Mouse (Mus musculus) layer of hippocampus, postnatal 36 days (tissue): ENCODE data around the gene Gm16867. TPM values are rescaled to one million over a fixed set of nuclear protein-coding genes. Genes with fewer than 3 reads are reported as not detected.
"Not testable (repeated sequence)": the region's sequence is repeated elsewhere in the genome, so short reads cannot be mapped to it uniquely, and the experiment has no call there.

Experiments used
- DNase-seq, 2 experiments: peaks; one replicate each; pipeline ENCODE4 v3.0.0; 2022
- total RNA-seq, 2 experiments: library from RNA; stranded (reverse); gene quantifications; 2 replicates each; pipeline ENCODE4 v1.2.3; 2021

Gene Gm16867
- 1 to 10 TPM; 4.3 to 5.1 TPM for total RNA-seq

- DNase-seq = not testable (repeated sequence)
Measured at GRCm38 (mm10) chr14:69503174-69503573, at the start of gene Gm16867. TSS of gene Gm16867 (minus strand) at chr14:69503362.

DNA sequence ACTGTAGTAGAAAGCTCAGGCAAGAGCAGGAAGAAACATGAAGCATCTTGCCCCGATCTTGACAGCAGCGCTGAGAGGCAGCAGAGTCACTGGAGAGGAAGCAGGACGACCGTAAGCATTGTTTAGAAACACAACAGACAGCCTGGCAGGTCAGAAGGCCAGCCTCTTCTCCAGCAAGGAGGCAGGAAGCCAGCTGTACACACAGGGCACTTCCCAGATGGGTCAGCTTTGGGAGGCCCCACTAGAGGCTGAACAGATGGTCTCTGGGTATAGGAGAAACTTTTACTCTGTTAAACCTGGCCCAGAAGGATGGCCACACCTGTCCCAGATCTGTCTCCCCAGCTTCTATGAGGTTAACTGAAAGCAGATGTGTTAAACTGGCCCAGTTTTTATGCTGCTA is 44.1 kb upstream of the Gm16867 start:
- DNase-seq = not testable (repeated sequence)

- not testable (repeated sequence) for DNase-seq
Measured at GRCm38 (mm10) chr14:69545052-69545451, 41.9 kb upstream of the Gm16867 start.

DNA sequence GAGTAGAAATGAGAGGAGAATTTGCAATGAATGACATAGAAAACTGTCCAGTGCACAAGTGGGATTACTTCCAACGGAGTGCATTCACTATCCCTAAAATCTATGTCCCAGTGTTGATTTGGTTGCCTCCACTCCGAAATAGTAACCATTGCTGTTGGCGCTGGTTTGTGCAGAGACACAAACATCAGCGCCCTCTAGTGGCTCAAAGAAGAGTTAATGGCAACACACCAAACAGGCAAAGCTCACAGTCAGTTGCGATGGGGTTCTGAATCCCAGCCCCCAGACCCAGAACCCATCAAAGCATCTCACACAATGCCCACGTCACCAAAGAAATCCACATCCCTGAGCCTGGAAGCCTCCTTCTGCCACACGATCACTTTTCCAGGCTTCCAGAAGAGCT is 40.9 kb upstream of the Gm16867 start:
- not testable (repeated sequence) for DNase-seq

- DNase-seq = not testable (repeated sequence)
Measured at GRCm38 (mm10) chr14:69542695-69543094, 39.5 kb upstream of the Gm16867 start.

GRCm38 (mm10) chr14:69540113-69540512 is 37.0 kb upstream of the Gm16867 start:
- DNase-seq = not testable (repeated sequence)

DNA sequence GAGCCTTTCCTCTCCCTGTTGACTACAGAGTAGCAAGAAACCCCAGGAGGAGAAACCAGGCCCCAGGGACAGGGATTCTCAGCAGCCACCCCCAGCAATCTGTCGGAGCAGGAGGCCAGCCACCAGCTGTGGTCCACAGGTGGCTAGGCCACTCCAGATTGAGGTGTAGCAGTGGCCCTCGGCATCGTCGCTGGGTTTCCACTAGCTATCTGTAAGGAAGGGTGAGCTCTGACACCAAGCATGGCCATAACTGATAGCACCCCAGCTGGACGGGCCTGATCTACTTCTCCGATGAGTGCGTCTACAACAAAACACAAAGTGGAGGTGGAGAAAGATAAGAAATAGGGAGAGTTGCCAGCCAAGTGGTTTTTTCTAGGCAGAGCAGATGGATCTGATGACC is 33.4 kb upstream of the Gm16867 start:
- DNase-seq = not testable (repeated sequence)

DNA sequence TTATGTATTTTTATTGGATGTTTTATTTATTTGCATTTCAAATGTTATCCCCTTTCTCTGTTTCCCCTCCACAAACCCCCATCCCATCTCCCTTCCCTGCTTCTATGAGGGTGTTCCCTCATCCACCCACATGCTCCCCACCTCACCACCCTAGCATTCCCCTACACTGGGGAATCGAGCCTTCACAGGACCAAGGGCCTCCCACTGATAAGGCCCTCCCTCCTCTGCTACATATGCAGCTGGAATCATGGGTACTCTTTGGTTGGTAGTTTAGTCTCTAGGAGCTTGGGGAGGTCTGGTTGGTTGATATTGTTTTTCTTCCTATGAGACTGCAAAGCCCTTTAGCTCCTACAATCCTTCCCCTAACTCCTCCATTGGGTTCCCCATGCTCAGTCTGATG is 23.0 kb upstream of the Gm16867 start:
- not testable (repeated sequence) for DNase-seq

GRCm38 (mm10) chr14:69523001-69523400 is 19.8 kb upstream of the Gm16867 start:
- DNase-seq = not testable (repeated sequence)

DNA sequence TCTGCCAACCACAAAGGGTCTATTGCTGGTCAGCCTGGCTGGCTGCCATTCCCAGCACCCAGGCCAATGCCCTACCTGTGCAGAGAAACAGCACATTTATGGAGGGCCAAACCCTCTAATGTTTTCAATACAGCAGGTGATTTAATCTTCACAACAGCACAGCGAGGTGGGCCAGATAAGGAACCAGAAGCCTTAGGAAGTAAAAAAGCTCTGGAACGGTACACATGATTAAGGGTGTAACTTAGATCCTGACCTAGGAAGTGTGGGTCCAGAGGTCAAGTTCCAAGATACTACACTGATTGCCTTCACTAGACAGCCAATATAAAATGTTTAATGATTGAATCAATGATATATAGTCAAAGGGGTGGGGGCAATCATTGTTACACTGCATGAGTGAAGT is 17.6 kb upstream of the Gm16867 start:
- not testable (repeated sequence) for DNase-seq

GRCm38 (mm10) chr14:69512449-69512848 is 9.3 kb upstream of the Gm16867 start, which contains the start of gene Gm27179:
TSS of gene Gm27179 (minus strand) at chr14:69512549.
- DNase-seq = not testable (repeated sequence)

DNA sequence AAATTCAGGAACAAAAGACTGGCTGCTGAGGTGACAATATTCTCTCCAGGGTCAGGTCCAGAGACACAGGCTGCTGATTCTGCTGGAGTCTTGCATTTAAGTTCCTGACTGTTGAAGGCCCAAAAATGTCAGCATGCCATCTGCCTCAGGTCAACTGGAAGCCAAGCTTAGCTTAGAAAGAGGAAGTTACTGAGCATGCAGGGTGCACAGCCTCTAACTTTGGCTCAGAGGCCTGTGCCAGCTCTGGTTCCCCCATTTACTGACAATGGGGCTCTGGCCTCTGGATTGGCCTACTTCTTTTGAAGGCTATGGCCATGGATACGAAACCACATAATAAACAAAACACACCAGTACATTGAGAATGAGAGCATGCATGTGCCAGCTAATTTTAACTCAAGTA is 3.8 kb upstream of the Gm16867 start:
- not testable (repeated sequence) for DNase-seq

- DNase-seq = not testable (repeated sequence)
Measured at GRCm38 (mm10) chr14:69502440-69503150, 567 bp downstream of the Gm16867 start.

DNA sequence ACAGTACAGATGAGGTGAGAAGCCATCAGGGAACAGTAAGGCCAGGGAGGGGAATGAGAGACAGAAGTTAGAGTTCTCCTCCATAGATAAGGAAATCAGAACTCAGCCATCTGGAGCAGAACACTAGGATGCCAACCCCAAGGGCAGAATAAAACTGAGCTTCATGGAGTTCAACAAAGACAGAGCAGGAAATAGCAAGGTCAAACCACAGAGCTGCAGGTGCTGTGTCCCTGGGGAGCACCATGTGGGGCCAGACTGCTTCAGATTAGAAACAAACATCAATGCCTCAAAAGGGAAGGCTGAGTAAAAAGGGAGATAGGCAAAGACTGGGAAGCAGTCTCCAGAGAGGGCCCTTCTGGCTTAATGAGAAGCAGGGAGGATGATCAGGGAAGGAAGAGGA is 6.9 kb downstream of the Gm16867 start:
- not testable (repeated sequence) for DNase-seq

DNA sequence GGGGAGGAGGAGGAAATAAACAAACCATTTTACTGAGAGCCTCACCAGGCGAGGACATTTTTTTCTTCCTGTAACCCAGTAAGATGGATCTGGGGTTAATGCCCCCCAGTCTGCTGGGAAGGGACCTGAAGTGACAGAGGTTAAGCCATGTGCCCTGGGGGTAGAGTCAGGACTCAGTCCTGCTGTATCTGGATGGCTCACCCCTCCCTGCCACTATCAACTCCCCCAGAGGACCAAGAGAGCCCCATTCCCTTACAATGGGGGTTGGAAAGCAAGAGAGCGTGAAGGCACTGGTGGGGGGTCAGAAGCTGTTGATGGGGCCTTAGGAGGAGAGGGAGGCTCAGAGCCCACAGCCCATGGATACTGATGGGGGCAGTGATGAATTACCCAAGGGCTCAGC is 8.2 kb downstream of the Gm16867 start:
- DNase-seq = not testable (repeated sequence)

DNA sequence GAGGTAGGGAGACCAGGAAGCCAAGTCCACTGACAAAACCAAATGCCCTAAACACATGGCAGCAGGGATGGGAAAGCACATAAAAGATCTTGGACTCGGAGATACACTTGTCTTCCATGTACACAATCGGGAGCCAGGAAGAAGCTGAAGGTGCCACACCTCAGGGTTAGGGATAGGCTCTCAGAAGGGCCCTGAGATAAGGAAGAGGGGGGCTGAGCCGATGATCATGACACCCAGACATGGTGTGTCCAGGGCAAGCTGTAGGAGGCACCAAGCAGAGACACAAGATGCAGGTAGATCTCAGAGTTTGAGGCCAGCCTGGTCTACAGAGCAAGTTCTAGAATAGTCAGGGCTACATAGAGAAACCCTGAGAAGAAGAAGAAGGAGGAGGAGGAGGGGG is 8.6 kb downstream of the Gm16867 start:
- DNase-seq = not testable (repeated sequence)

DNA sequence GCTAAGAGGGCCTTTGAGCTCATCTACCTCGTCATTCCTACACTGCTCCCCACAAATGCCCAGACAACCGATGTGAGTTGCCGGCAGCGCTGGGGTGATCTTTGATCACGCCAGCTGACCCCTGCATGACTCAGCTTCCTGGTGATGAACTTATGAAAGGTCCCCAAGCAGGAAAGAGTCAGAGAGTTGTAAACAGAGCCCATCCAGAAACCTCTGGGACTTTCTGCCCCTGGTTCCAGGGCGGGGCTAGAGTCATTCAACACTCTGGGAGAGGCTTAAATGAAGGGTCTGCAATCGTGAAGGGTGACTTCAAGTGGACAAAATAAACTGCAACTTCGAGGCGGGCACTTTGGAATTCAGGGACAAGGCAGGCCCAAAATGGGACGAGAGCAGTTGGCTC is 15.2 kb downstream of the Gm16867 start:
- not testable (repeated sequence) for DNase-seq

- not testable (repeated sequence) for DNase-seq
Measured at GRCm38 (mm10) chr14:69485466-69486135, 17.6 kb downstream of the Gm16867 start.

GRCm38 (mm10) chr14:69473941-69474646 is 29.1 kb downstream of the Gm16867 start:
- DNase-seq = not testable (repeated sequence)

GRCm38 (mm10) chr14:69473322-69473721 is 29.8 kb downstream of the Gm16867 start:
- not testable (repeated sequence) for DNase-seq

- not testable (repeated sequence) for DNase-seq
Measured at GRCm38 (mm10) chr14:69470122-69470708, 32.9 kb downstream of the Gm16867 start.

DNA sequence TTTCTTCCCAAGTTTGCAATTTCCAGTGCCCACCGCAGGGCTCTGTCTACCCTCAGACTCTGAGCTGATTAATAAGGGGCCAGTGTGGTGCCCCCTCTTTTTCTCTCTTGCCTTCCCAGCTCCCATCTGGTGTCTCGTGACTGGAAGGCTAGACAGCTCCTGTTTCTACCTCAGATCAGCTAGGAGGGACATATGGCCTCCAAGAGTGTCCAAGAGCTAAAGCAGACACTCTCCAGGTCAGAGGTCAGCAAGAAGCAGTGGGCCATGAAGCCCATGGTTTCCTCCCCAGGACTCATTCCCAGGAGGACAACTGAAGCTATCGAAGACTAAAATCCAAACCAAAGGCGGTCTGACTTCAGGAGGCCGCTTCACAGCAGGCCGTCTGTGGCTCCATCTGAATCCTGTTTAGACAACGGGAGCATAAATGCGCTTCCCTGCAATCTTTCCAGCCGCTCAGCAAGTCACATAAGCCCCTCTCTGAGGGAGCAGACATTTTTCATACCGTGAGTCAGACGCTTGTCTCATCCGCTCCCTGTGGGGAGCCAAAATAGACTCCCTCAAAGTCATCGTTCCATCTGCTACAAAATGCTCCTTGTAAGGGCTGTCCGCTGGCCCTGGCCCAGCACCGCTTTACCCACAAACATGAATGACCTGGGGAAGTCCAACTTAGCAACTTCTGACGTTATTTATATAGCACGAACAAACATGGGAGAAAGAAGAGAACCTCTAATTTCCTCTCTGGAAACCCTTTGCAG is 35.4 kb downstream of the Gm16867 start:
- DNase-seq = not testable (repeated sequence)
